Mouse (Mus musculus): ENCODE data around the gene Il5.

GRCm38 (mm10) chr11:53698521-53698920, 22.1 kb upstream of the Il5 start:
- TF ChIP-seq EP300 (optimal IDR thresholded peaks at IDR 0.05) (no peak), CTCF (IDR thresholded peaks at IDR 0.05; ENCODE audit: low read depth) (no peak)

Data from stomach, postnatal 0 days (tissue).